Mouse (Mus musculus): ENCODE data around the gene Il17rd. TPM values are rescaled to one million over a fixed set of nuclear protein-coding genes. Genes with fewer than 3 reads are reported as not detected.

Il17rd gene
- total RNA-seq, 2 experiments from 2014 or later: 5.8 to 6.5 TPM

- no peak for DNase-seq (ENCODE audit: low spot score in 2 of 2)
Measured at GRCm38 (mm10) chr14:27044221-27044966, 5.7 kb downstream of the Il17rd start.

- DNase-seq (ENCODE audit: low spot score in 2 of 2): no peak
Measured at GRCm38 (mm10) chr14:27044967-27045361, 6.2 kb downstream of the Il17rd start.

GRCm38 (mm10) chr14:27048231-27048956 lies 9.7 kb downstream of the Il17rd start:
- no peak for DNase-seq (ENCODE audit: low spot score in 2 of 2)

DNA sequence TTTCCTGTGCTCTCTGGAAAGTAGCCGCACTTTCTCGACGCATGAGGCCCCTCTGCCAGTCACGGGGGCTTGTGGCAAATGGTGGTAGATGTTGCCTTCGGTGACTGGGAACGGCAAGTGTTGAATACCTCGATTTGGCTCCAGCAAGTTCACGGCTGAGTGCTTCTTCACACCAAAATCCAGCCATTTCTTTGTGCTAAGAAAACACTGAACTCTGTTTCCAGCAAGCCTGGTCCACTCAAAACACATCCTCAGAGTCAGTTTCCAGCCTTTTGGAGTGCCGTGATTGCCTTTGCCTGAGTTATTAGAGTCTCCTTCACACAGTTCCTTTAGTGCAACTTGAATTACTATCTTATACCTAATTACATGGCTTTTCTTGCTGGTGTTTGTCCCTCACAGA lies 11.3 kb downstream of the Il17rd start:
- no peak for DNase-seq (ENCODE audit: low spot score in 2 of 2)

DNA sequence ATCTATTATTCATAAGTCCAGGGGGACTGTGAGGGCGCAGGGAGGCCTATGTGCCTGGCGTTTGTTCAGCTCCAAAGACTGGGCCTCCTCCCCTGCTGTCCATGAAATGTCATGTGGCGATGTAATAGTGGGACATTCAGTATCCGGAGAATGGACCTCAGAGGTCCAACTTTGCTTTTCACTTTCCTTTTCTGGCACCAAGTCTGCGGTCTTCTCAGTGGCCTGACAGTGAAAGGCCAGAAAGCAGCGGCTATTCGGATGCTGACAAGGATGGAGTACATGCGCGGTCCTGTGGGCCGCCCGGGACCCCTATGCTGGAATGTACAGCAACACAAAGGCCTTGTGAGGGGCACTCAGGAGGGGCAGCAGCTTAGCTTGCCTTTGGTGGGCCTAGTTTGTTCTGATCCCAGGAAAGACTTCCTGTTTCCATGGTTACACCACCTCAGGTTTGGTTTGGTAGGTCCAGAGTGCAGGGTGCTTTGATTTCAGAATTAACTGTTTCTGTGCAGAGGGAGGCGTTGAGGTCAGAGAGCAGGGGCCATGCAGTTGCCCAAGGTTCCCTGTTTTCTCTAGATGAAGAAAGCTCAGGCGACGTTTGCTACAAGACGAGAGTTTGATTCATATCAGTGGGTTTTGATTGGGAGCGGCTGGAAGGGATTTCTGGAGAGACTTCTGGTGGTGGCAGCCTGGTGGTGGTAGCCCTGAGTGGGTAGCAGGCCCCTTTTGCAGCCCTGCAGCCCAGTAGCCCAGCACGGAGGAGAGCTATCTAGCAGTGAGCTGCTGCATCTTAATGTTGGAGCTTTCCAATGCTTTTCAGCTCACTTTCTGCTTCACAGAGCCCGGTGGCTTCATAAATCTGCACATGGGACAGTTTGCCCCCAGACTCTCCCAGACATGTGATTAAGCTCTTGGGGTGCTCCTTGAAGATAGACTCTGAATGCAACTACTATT lies 12.1 kb downstream of the Il17rd start:
- no peak for DNase-seq (ENCODE audit: low spot score in 2 of 2)

- no peak for DNase-seq (ENCODE audit: low spot score in 2 of 2)
Measured at GRCm38 (mm10) chr14:27051511-27051895, 12.8 kb downstream of the Il17rd start.

- DNase-seq (ENCODE audit: low spot score in 2 of 2): no peak
Measured at GRCm38 (mm10) chr14:27058535-27059223, 19.9 kb downstream of the Il17rd start.

DNA sequence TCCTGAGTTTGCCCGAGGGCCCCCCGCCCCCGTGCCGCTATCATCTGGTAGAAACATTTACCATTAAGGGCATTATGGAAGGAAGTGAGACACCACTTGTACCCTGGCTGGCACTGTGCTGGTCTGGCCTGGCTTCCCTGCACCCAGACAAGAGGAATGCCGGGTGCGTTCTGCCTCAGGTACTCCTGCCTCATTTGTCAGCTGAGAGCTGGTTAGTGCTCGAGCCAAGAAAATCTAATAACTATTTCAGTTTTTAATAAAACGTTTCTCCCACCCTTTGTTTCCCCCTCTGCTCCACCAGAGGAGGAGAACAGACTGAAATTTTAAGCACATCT lies 20.4 kb downstream of the Il17rd start:
- DNase-seq (ENCODE audit: low spot score in 2 of 2): no peak

DNA sequence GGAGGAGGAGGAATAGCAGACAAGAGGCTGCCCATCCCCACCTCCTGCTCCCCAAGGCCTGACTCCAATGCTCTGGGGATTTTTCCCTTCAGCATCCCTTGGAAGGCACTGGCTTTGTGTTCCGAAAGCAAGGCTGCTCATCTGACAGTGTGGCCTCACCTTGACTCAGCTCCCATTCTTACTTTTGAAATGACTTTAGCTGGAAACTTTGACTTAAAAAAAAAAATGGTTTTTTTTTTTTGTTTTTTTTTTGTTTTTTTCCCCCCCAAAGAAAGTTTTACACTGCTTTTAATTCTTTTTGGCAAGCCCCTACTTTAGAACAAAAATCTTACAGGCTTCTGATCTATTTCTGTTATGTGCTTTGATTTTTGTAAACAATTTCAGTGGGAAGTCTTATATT lies 24.6 kb downstream of the Il17rd start:
- DNase-seq (ENCODE audit: low spot score in 2 of 2): no peak

DNA sequence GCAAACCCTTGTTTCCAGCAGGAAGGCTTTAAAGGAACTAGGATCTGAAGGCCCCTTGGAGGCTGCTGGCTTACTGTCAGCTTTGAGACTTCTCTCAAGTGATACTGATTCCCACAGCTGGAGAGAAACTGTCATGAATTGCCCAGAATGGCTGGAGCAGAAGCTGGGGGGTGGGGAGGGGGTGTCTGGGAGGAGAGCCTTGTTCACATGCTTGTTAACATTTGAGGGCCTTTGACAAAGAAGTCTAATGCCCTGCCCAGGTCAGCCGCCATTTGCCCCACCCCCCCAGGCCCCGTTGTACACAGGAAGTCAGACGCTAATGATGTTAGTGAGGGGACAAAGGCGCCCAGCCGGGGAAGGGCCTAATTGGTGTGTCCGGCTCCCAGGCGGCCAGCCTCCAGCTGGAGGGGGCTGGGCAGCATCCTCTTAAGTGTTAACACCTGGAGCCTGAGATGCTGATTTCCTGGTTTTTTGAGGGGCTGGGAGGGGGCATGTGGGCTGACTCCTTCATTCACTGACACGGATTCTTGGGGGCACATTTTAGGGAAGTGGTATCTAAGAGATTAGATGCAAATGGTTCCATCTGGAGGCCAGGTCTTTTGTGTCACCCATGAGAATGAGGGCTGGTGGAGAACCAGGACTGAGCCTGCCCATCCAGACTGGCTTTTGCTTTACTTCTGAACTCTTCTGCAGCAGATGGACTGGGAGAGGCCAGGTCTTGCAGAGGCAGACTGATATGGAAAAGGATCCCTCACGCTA lies 27.6 kb downstream of the Il17rd start:
- DNase-seq (ENCODE audit: low spot score in 2 of 2): no peak

GRCm38 (mm10) chr14:27067866-27068271 lies 29.1 kb downstream of the Il17rd start:
- no peak for DNase-seq (ENCODE audit: low spot score in 2 of 2)

GRCm38 (mm10) chr14:27069434-27070097 lies 30.8 kb downstream of the Il17rd start:
- DNase-seq (ENCODE audit: low spot score in 2 of 2): no peak

DNA sequence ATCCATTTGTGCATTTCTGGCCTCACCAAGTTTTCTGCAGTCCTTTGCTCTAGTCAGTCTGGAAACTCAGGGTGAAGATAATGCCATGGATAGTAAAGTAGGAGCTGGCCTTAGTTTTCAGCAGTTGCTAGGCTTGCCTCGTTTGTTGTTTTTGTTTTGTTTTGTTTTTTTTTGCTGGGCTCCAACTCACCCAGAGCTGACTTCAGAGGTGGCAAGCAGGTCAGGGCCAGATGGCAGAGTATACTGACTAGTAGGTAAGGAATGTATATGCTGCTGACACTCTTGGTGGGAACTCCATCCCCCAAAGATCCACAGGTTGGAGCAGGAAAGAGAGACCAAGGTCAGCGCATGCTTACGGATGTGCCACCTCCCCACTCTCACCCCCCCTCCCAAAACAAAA lies 31.4 kb downstream of the Il17rd start:
- no peak for DNase-seq (ENCODE audit: low spot score in 2 of 2)

DNA sequence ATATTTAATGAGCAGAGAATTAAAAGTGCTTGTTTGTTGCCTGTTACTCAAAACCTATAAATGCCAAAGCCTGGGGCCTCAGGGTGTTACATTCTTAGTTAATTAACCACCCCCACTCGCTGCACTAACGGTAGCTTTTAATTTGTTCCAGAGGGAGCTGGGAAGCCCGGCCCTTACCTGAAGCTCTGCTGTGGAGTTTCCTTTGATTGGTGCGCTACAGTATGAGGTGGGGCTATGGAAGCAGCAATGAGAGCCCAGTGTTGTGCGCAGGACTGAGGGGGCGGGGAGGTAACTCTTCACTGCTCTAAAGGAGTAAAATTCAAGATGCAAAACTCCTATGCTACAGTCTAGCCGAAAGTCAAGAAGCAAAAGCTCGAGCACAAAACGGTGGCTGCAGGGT lies 32.0 kb downstream of the Il17rd start:
- DNase-seq (ENCODE audit: low spot score in 2 of 2): no peak

- DNase-seq (ENCODE audit: low spot score in 2 of 2): no peak
Measured at GRCm38 (mm10) chr14:27071985-27072384, 33.2 kb downstream of the Il17rd start.

- DNase-seq (ENCODE audit: low spot score in 2 of 2): no peak
Measured at GRCm38 (mm10) chr14:27075084-27075483, 36.3 kb downstream of the Il17rd start.

DNA sequence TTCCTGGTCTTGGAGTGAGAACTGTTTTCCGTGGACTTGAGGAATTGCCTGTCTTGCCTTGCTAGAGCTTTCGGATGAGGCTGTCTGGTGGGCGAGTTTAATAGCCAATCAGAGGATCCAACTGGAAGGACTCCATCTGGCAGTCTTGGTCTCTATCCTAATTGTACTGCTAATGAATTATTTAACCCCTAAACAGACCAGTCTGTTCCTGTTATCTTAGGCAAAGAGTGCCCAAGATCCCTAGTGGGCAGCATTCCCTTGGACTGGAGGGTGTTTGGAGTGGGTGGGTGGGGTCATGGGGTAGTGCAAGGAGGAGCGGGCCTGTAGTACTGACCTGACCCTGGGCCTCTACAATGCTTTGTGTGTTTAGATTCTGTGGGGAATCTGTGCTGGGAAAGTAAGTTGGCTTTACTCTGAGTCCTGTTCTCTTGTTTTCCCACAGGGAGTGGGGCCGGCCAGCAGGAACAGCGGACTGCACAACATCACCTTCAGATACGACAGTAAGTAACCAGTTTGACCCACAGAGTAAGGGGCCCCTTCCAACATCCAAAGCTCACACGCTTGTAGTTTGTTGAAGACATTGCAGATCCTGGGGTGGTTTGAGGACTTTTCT lies 37.3 kb downstream of the Il17rd start:
- DNase-seq (ENCODE audit: low spot score in 2 of 2): peak; percentile 37 to 52

- DNase-seq (ENCODE audit: low spot score in 2 of 2): no peak
Measured at GRCm38 (mm10) chr14:27076522-27076920, 37.8 kb downstream of the Il17rd start.

- DNase-seq (ENCODE audit: low spot score in 2 of 2): no peak
Measured at GRCm38 (mm10) chr14:27081536-27082275, 43.0 kb downstream of the Il17rd start.

All from layer of hippocampus, postnatal 10 days (tissue).